Comparison of ENCODE assay signal across 8 mouse cellular contexts in the genomic region with DNA sequence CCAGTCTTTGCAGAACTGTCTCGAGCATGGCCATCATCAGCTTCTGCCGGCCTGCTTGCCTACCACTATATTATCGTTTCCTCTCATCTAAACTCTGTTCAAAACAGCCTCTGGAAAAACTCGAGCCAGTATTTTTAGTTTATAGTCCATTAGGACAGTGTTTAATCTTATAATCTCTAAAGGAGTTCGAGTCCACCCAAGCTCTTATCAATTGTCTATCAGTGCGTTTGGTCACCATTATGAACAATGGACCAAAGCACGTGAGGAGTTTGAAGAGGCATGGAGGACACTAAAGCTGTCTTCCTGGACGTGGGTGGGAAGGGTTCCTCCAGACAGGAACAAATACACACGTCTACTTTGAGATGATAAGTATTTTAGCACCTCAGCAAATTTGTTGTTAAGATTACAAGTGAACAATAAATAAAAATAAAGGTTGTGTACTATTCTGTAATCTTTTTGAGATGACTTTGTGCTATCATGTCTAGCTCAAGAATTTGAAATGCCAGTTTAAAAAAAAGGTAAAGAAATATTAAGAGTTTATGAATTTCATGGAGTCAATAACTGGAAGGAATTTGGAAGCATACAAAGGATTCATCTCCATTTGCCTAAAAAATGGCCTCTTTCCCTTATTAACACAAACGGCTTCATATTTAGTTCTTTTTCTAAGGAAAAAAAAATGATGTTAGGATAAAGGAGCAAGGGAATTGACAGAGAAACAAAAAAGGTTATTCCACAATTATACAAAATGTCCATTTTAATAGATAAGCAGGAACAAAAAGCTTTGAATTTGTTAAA. TPM values are rescaled to one million over a fixed set of nuclear protein-coding genes. Genes with fewer than 3 reads are reported as not detected.
DNase-seq lines count a peak whose midpoint lies in the region; ATAC-seq and TF ChIP-seq lines count a peak whose summit lies in the region.

No protein-coding gene starts in this region.

- peaks cover 46% of the 10 kb centered on the region for H3K36me3 ChIP-seq in erythroblast, embryonic 14.5 days (ENCODE audit: control insufficient read depth)
- H3K36me3 ChIP-seq in C2C12 (ENCODE audit: control insufficient read depth, insufficient read depth): peaks cover 23% of the 10 kb centered on the region
- 0 out of 2 replicates have a peak, but pooled peaks cover 3% of the 10 kb centered on the region for H3K36me3 ChIP-seq in forebrain, embryonic 14.5 days (ENCODE audit: control insufficient read depth, insufficient read depth, low read length)
- 0 out of 2 replicates have a peak, but pooled peaks cover 3% of the 10 kb centered on the region for H3K36me3 ChIP-seq in liver, embryonic 16.5 days (ENCODE audit: control insufficient read depth, insufficient read depth)

- no peak for ATAC-seq in erythroblast, adult 5-6 weeks (replicated peaks; ENCODE audit: low FRiP score, poor library complexity, severe bottlenecking)
- no peak for ATAC-seq in forebrain, embryonic 14.5 days
- ATAC-seq in liver, embryonic 16.5 days (ENCODE audit: low read depth): no peak

- peak overlapping the region; percentile 35 for H3ac ChIP-seq in C2C12 (ENCODE audit: control insufficient read depth, insufficient read length, low read depth)

- peaks cover 86% of the 10 kb centered on the region for H3K79me2 ChIP-seq in C2C12 (ENCODE audit: control insufficient read depth, insufficient read depth)

- no peaks in the 10 kb centered on the region for H3K27me3 ChIP-seq in erythroblast, embryonic 14.5 days (ENCODE audit: control insufficient read depth)
- no peaks in the 10 kb centered on the region for H3K27me3 ChIP-seq in C2C12 (ENCODE audit: control insufficient read depth, insufficient read depth, insufficient read length)
- H3K27me3 ChIP-seq in forebrain, embryonic 14.5 days (replicated peaks; ENCODE audit: control insufficient read depth, insufficient read depth, low read length): no peaks in the 10 kb centered on the region
- no peaks in the 10 kb centered on the region for H3K27me3 ChIP-seq in liver, embryonic 16.5 days (ENCODE audit: control insufficient read depth, insufficient read depth, low read depth, low read length)

- DNase-seq in forebrain, embryonic 14.5 days (ENCODE audit: low spot score): peak; percentile 62
- no peak for DNase-seq in thymus, postnatal 0 days (ENCODE audit: low spot score)
- no peak for DNase-seq in layer of hippocampus, postnatal 25 days (ENCODE audit: extremely low spot score in 1 of 2, low spot score in 1 of 2)
- DNase-seq in gastrocnemius, adult 18-20 months (ENCODE audit: low spot score): no peak

- peak overlapping the region; percentile 99 for H3K9ac ChIP-seq in forebrain, embryonic 14.5 days (ENCODE audit: low read length)
- H3K9ac ChIP-seq in liver, embryonic 16.5 days (ENCODE audit: low read depth, low read length): peak overlapping the region; percentile 69

- H3K4me1 ChIP-seq in erythroblast, embryonic 14.5 days (ENCODE audit: control insufficient read depth): peaks cover 48% of the 10 kb centered on the region
- peaks cover 28% of the 10 kb centered on the region for H3K4me1 ChIP-seq in forebrain, embryonic 14.5 days (ENCODE audit: control insufficient read depth, insufficient read depth, low read length)
- H3K4me1 ChIP-seq in liver, embryonic 16.5 days (ENCODE audit: control insufficient read depth, low read depth, low read length): peaks cover 29% of the 10 kb centered on the region

- 13% methylated on average over 10 of the region's 10 CpGs for WGBS in forebrain, embryonic 14.5 days
- 4% methylated on average over 10 of the region's 10 CpGs for WGBS in liver, embryonic 16.5 days (ENCODE audit: insufficient replicate concordance)

- peaks cover 80% of the 10 kb centered on the region for H3K79me3 ChIP-seq in C2C12 (ENCODE audit: low read depth)

- TF ChIP-seq CTCF in C2C12 (IDR thresholded peaks at IDR 0.05; ENCODE audit: control insufficient read depth, insufficient read depth, insufficient read length): no peak

- H3K4me2 ChIP-seq in forebrain, embryonic 14.5 days (ENCODE audit: low read length): peak overlapping the region; percentile 82
- peak overlapping the region; percentile 84 for H3K4me2 ChIP-seq in liver, embryonic 16.5 days (ENCODE audit: low read depth, low read length)

- H3K9me3 ChIP-seq in erythroblast, embryonic 14.5 days (ENCODE audit: control insufficient read depth, low read length): no peaks in the 10 kb centered on the region
- H3K9me3 ChIP-seq in forebrain, embryonic 14.5 days (replicated peaks; ENCODE audit: control insufficient read depth, low read length): no peaks in the 10 kb centered on the region
- no peaks in the 10 kb centered on the region for H3K9me3 ChIP-seq in liver, embryonic 16.5 days (replicated peaks; ENCODE audit: control insufficient read depth, low read length)

- H3K27ac ChIP-seq in forebrain, embryonic 14.5 days (ENCODE audit: low read depth, low read length): peak overlapping the region; percentile 31; the same call in 1 of the 2 replicates
- peak overlapping the region; percentile 78 for H3K27ac ChIP-seq in liver, embryonic 16.5 days (ENCODE audit: low read length)

- peak overlapping the region; percentile 100 for H3K4me3 ChIP-seq in erythroblast, embryonic 14.5 days (replicated peaks)
- peak overlapping the region; percentile 98 for H3K4me3 ChIP-seq in C2C12 (ENCODE audit: insufficient read depth, poor library complexity, severe bottlenecking)
- peak overlapping the region; percentile 96 for H3K4me3 ChIP-seq in forebrain, embryonic 14.5 days (ENCODE audit: low read depth, low read length)
- H3K4me3 ChIP-seq in liver, embryonic 16.5 days (ENCODE audit: low read depth, low read length): peak overlapping the region; percentile 65

TF ChIP-seq in C2C12, 6 proteins besides CTCF, POLR2A, EP300 and RAD21:
- TF ChIP-seq FOSL1 (IDR thresholded peaks at IDR 0.05; ENCODE audit: insufficient read depth, low read length, poor library complexity, severe bottlenecking) (no peak), USF1 (IDR thresholded peaks at IDR 0.05; ENCODE audit: low read depth) (peak; percentile 30), MAX (IDR thresholded peaks at IDR 0.05) (peak; percentile 42), MYOG (IDR thresholded peaks at IDR 0.05; ENCODE audit: control insufficient read depth, extremely low read depth, insufficient read length) (no peak)

RNA-seq across cellular contexts. Expression of gene Kmt2e, which starts 3.0 kb away (rescaled TPM):
- 0.73 and 1.4 TPM in 2 replicates for polyA plus RNA-seq in erythroblast, embryonic 14.5 days (2012)
- 54.5 and 85.1 TPM in 2 replicates for total RNA-seq in erythroblast, adult 5-6 weeks (2015; ENCODE audit: low replicate concordance)
- total RNA-seq in erythroblast, adult 5-6 weeks (2017; ENCODE audit: low replicate concordance): 70.8 and 88.7 TPM in 2 replicates
- 8.0 TPM for polyA plus RNA-seq in C2C12 (2012; fragmentation: generic; extraction: Trizol)
- 131 and 154 TPM in 2 replicates for polyA plus RNA-seq in forebrain, embryonic 14.5 days (2014; fragmentation: Nextera tagmentation; extraction: Ambion mirVana)
- 32.5 and 35.2 TPM in 2 replicates for polyA plus RNA-seq in liver, embryonic 16.5 days (2015; fragmentation: Nextera tagmentation; extraction: Ambion mirVana)
- 84.6 and 111 TPM in 2 replicates for polyA plus RNA-seq in thymus, postnatal 0 days (2015; fragmentation: Nextera tagmentation; extraction: Ambion mirVana)
- 100 to 1,000 TPM in 1 of 2 experiments, 10 to 100 TPM in 1; 80.8 to 102 TPM for total RNA-seq in layer of hippocampus, postnatal 25 days (2021)
- total RNA-seq in gastrocnemius, adult 18-20 months (2021): 10 to 100 TPM; 20.3 to 28.3 TPM
